Mouse (Mus musculus): Measurements from ENCODE around the gene Filip1l. TPM values are rescaled to one million over a fixed set of nuclear protein-coding genes. Genes with fewer than 3 reads are reported as not detected.

Filip1l gene
- polyA plus RNA-seq, 1 experiment from 2014 or later, result 32.1 TPM

- no peaks in the 10 kb centered on the region; the same call in 1 of the 2 replicates for H3K4me1 ChIP-seq (replicated peaks; ENCODE audit: control insufficient read depth, insufficient read depth, low read length)
- no peak overlapping the region for H3K4me2 ChIP-seq (replicated peaks; ENCODE audit: low read depth)
- H3K4me3 ChIP-seq (ENCODE audit: low read depth, low read length), result no peak overlapping the region
- H3K9me3 ChIP-seq (ENCODE audit: control insufficient read depth), result no peaks in the 10 kb centered on the region
- ATAC-seq, result no peak
- H3K27me3 ChIP-seq (replicated peaks; ENCODE audit: control insufficient read depth, insufficient read depth, low read length), result no peaks in the 10 kb centered on the region
- no peak for TF ChIP-seq CTCF (IDR thresholded peaks at IDR 0.05; ENCODE audit: low read depth)
- H3K27ac ChIP-seq (ENCODE audit: low read depth, low read length), result no peak overlapping the region
- H3K9ac ChIP-seq (ENCODE audit: low read depth, low read length), result no peak overlapping the region
- H3K36me3 ChIP-seq (ENCODE audit: control insufficient read depth, insufficient read depth), result no peaks in the 10 kb centered on the region
- WGBS, result 81% methylated on average over 2 of the region's 2 CpGs
Observed at GRCm38 (mm10) chr16:57469869-57470268, 117.0 kb downstream of the Filip1l start.

GRCm38 (mm10) chr16:57470286-57470830, 117.5 kb downstream of the Filip1l start:
- Histone ChIP-seq H3K27ac (ENCODE audit: low read depth, low read length) (no peak overlapping the region), H3K9me3 (ENCODE audit: control insufficient read depth) (no peaks in the 10 kb centered on the region), H3K27me3 (replicated peaks; ENCODE audit: control insufficient read depth, insufficient read depth, low read length) (no peaks in the 10 kb centered on the region), H3K4me2 (replicated peaks; ENCODE audit: low read depth) (no peak overlapping the region), H3K9ac (ENCODE audit: low read depth, low read length) (no peak overlapping the region), H3K4me1 (replicated peaks; ENCODE audit: control insufficient read depth, insufficient read depth, low read length) (no peaks in the 10 kb centered on the region; the same call in 1 of the 2 replicates), H3K4me3 (ENCODE audit: low read depth, low read length) (no peak overlapping the region), H3K36me3 (ENCODE audit: control insufficient read depth, insufficient read depth) (no peaks in the 10 kb centered on the region)
- ATAC-seq, result no peak
- WGBS, result 88% methylated on average over 12 of the region's 12 CpGs
- no peak for TF ChIP-seq CTCF (IDR thresholded peaks at IDR 0.05; ENCODE audit: low read depth)

GRCm38 (mm10) chr16:57471071-57471470, 118.2 kb downstream of the Filip1l start:
- Histone ChIP-seq H3K27me3 (replicated peaks; ENCODE audit: control insufficient read depth, insufficient read depth, low read length) (no peaks in the 10 kb centered on the region), H3K9ac (ENCODE audit: low read depth, low read length) (no peak overlapping the region), H3K9me3 (ENCODE audit: control insufficient read depth) (no peaks in the 10 kb centered on the region), H3K27ac (ENCODE audit: low read depth, low read length) (no peak overlapping the region), H3K4me1 (replicated peaks; ENCODE audit: control insufficient read depth, insufficient read depth, low read length) (no peaks in the 10 kb centered on the region; the same call in 1 of the 2 replicates), H3K36me3 (ENCODE audit: control insufficient read depth, insufficient read depth) (no peaks in the 10 kb centered on the region), H3K4me2 (replicated peaks; ENCODE audit: low read depth) (no peak overlapping the region), H3K4me3 (ENCODE audit: low read depth, low read length) (no peak overlapping the region)
- no peak for ATAC-seq
- TF ChIP-seq CTCF (IDR thresholded peaks at IDR 0.05; ENCODE audit: low read depth), result no peak

- Histone ChIP-seq H3K4me1 (replicated peaks; ENCODE audit: control insufficient read depth, insufficient read depth, low read length) (no peaks in the 10 kb centered on the region; the same call in 1 of the 2 replicates), H3K27ac (ENCODE audit: low read depth, low read length) (no peak overlapping the region), H3K9ac (ENCODE audit: low read depth, low read length) (no peak overlapping the region), H3K4me2 (replicated peaks; ENCODE audit: low read depth) (no peak overlapping the region), H3K27me3 (replicated peaks; ENCODE audit: control insufficient read depth, insufficient read depth, low read length) (no peaks in the 10 kb centered on the region), H3K4me3 (ENCODE audit: low read depth, low read length) (no peak overlapping the region), H3K36me3 (ENCODE audit: control insufficient read depth, insufficient read depth) (no peaks in the 10 kb centered on the region), H3K9me3 (ENCODE audit: control insufficient read depth) (no peaks in the 10 kb centered on the region)
- ATAC-seq, result no peak
- WGBS, result 62% methylated on average over 10 of the region's 10 CpGs
- TF ChIP-seq CTCF (IDR thresholded peaks at IDR 0.05; ENCODE audit: low read depth), result no peak
Observed at GRCm38 (mm10) chr16:57473415-57474085, 120.7 kb downstream of the Filip1l start.

- Histone ChIP-seq H3K4me1 (replicated peaks; ENCODE audit: control insufficient read depth, insufficient read depth, low read length) (no peaks in the 10 kb centered on the region), H3K27me3 (replicated peaks; ENCODE audit: control insufficient read depth, insufficient read depth, low read length) (no peaks in the 10 kb centered on the region), H3K9ac (ENCODE audit: low read depth, low read length) (no peak overlapping the region), H3K4me2 (replicated peaks; ENCODE audit: low read depth) (no peak overlapping the region), H3K9me3 (ENCODE audit: control insufficient read depth) (no peaks in the 10 kb centered on the region), H3K4me3 (ENCODE audit: low read depth, low read length) (no peak overlapping the region), H3K27ac (ENCODE audit: low read depth, low read length) (no peak overlapping the region), H3K36me3 (ENCODE audit: control insufficient read depth, insufficient read depth) (no peaks in the 10 kb centered on the region)
- no peak for ATAC-seq
- WGBS, result 69% methylated on average over 2 of the region's 2 CpGs
- no peak for TF ChIP-seq CTCF (IDR thresholded peaks at IDR 0.05; ENCODE audit: low read depth)
Observed at GRCm38 (mm10) chr16:57478451-57478850, 125.6 kb downstream of the Filip1l start.

GRCm38 (mm10) chr16:57479776-57480175, 126.9 kb downstream of the Filip1l start:
- ATAC-seq, result peak; percentile 44; the same call in 1 of the 2 replicates
- Histone ChIP-seq H3K4me2 (replicated peaks; ENCODE audit: low read depth) (no peak overlapping the region), H3K27me3 (replicated peaks; ENCODE audit: control insufficient read depth, insufficient read depth, low read length) (no peaks in the 10 kb centered on the region), H3K27ac (ENCODE audit: low read depth, low read length) (no peak overlapping the region), H3K9ac (ENCODE audit: low read depth, low read length) (no peak overlapping the region), H3K9me3 (ENCODE audit: control insufficient read depth) (no peaks in the 10 kb centered on the region), H3K36me3 (ENCODE audit: control insufficient read depth, insufficient read depth) (no peaks in the 10 kb centered on the region), H3K4me3 (ENCODE audit: low read depth, low read length) (no peak overlapping the region), H3K4me1 (replicated peaks; ENCODE audit: control insufficient read depth, insufficient read depth, low read length) (no peaks in the 10 kb centered on the region)
- no peak for TF ChIP-seq CTCF (IDR thresholded peaks at IDR 0.05; ENCODE audit: low read depth)
- WGBS, result 22% methylated on average over 5 of the region's 5 CpGs

All from intestine, postnatal 0 days (tissue).